Mouse (Mus musculus): ENCODE results near the gene Fam83e. TPM values are rescaled to one million over a fixed set of nuclear protein-coding genes. Genes with fewer than 3 reads are reported as not detected.

Fam83e gene
- polyA plus RNA-seq (2012; rRNA removed): 572 and 657 TPM in 2 replicates

GRCm38 (mm10) chr7:45720413-45721233, at the start of gene Fam83e:
TSS of gene Fam83e (plus strand) at chr7:45721212.

DNA sequence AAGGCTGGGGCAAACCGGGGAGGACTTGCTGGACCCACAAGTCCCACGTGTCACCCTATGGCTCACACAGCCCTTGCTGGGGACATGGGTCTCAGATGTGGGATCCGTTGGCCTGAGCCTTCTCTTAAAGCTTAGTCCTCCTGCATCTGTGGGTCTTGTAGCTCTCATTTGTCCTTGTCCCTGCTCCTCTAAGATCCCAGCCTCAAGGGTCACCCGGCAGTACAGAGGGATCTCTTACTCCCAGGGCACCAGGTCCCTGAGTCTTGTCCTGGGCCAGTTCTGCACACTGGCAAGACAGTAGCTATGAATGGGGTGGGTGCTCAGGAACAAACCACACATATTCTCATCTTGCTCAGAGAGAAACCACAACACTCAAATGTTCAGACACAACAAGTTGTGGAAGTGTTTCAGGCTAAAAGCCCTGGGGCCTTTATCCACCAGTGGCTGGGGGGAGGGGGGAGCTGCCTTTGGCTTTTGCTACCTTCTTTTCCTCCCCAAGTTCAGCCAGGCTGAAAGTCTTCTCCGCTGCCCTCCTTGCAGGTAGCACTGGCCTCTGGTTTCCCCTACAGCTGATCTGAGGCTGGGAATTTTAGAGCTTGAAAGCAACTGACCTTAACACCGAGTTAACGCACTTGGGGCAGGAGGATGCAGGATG, 37.5 kb upstream of the Fam83e start, which contains the start of gene Ntn5:
Gene Ntn5, plus strand, starts transcription at position 627 of the 655 bp plus-strand sequence.

DNA sequence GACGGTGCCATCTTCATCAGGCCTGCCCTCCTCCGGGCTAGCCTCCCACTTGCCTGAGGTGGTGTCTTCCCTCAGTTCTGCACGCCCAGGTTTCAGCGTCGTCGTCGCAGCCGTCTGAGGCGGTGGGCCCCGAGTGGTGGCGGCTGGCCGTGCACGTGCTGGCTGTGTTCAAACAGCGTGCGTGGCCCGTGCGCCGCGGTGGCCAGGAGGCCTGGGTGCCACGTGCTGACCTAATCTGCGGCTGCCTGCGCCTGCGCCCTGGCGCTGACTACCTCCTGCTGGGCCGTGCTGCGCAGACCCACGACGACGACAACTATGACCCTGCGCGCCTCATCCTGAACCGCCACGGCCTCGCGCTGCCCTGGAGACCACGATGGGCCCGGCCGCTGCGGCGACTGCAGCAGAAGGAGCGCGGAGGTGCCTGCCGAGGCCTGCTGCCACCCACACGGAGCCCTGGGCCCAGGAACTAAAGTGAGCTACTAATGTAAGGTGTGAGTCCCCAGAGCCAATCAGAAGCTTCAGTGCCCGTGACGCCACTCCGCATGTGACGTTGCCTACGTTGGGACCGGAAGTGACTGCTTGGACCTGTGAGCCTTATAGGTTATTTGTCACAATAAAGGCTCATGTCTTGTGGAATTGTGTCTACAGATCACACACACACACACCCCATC, 27.0 kb upstream of the Fam83e start, which contains the start of gene Sec1:
Gene Sec1, minus strand, starts transcription at position 482 of the 671 bp plus-strand sequence.

GRCm38 (mm10) chr7:45699523-45700141, 21.4 kb upstream of the Fam83e start, which contains the start of gene Car11:
TSS of gene Car11 (plus strand) at chr7:45699843.

GRCm38 (mm10) chr7:45704730-45705442, 16.1 kb upstream of the Fam83e start, which contains the start of gene Dbp:
TSS of gene Dbp (plus strand) at chr7:45705088.

DNA sequence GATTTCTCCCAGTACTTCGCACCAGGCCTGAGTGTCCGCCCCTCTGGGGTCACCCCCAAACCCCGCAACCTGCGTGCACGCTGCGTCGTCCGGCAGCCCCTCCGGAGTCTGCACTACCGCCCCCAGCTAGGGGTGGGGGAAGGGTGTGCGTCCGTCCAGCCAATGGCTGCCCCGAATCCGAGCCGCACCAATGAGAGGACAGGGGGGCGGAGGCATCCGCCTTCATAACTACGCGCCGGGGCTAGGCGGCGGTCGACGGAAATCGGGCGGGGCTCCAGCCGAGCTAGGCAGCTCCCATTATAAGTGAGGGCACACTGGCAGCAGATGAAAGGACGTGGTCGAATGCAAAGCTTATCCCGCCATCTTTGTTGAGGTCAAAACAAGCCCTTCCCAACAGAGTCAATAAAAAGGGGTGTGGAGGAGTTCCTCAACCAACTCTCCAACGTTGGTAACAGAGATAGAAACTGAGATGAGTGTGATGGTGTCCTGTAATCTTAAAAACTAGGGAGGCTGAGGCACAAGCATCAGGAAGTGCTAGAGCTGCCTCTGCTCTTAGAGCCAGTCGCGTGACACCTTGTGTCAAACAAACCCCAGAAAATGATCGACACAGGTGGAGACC, 5.8 kb upstream of the Fam83e start, which contains the start of gene Rpl18:
Gene Rpl18, plus strand, starts transcription at position 368 of the 619 bp plus-strand sequence.

GRCm38 (mm10) chr7:45717918-45718297, 3.1 kb upstream of the Fam83e start, which contains the start of gene Sphk2:
TSS of gene Sphk2 (minus strand) at chr7:45718002.

GRCm38 (mm10) chr7:45725713-45726112, 4.7 kb downstream of the Fam83e start, which contains the start of gene Spaca4:
TSS of gene Spaca4 (minus strand) at chr7:45725813.

Other genes with a start within 250 kb of the Fam83e start
- 0.12 and 0.19 TPM in 2 replicates for gene Tulp2, start 239.3 kb upstream of the Fam83e start, polyA plus RNA-seq (2012; rRNA removed)
- gene Gm45808, start 234.4 kb upstream of the Fam83e start, polyA plus RNA-seq (2012; rRNA removed): 0.57 TPM in 1 of 2 replicates, not detected in the other
- gene Dhdh, start 232.4 kb upstream of the Fam83e start, polyA plus RNA-seq (2012; rRNA removed): 0.93 and 0.98 TPM in 2 replicates
- 833 and 896 TPM in 2 replicates for gene Nucb1, start 210.8 kb upstream of the Fam83e start, polyA plus RNA-seq (2012; rRNA removed)
- gene Ppp1r15a, start 194.9 kb upstream of the Fam83e start, polyA plus RNA-seq (2012; rRNA removed): 27.9 and 31.0 TPM in 2 replicates
- gene Plekha4, start 194.9 kb upstream of the Fam83e start, polyA plus RNA-seq (2012; rRNA removed): 9.0 and 9.3 TPM in 2 replicates
- gene Hsd17b14, start 166.3 kb upstream of the Fam83e start, polyA plus RNA-seq (2012; rRNA removed): 4.5 and 7.4 TPM in 2 replicates
- 55.8 and 58.0 TPM in 2 replicates for gene Bcat2, start 151.1 kb upstream of the Fam83e start, polyA plus RNA-seq (2012; rRNA removed)
- gene Fgf21, start 105.7 kb upstream of the Fam83e start, polyA plus RNA-seq (2012; rRNA removed): 0.16 and 0.57 TPM in 2 replicates
- gene Fut1, start 103.9 kb upstream of the Fam83e start, polyA plus RNA-seq (2012; rRNA removed): 1.8 and 2.4 TPM in 2 replicates
- 0.23 and 0.32 TPM in 2 replicates for gene Izumo1, start 99.4 kb upstream of the Fam83e start, polyA plus RNA-seq (2012; rRNA removed)
- gene Rasip1, start 93.7 kb upstream of the Fam83e start, polyA plus RNA-seq (2012; rRNA removed): 8.1 and 12.7 TPM in 2 replicates
- 1.3 and 2.5 TPM in 2 replicates for gene Mamstr, start 81.2 kb upstream of the Fam83e start, polyA plus RNA-seq (2012; rRNA removed)
- gene Fut2, start 54.8 kb upstream of the Fam83e start, polyA plus RNA-seq (2012; rRNA removed): 145 and 187 TPM in 2 replicates
- gene Ntn5, start 37.2 kb upstream of the Fam83e start, polyA plus RNA-seq (2012; rRNA removed): 5.1 and 17.7 TPM in 2 replicates
- gene Sec1, start 26.8 kb upstream of the Fam83e start, polyA plus RNA-seq (2012; rRNA removed): 0.63 and 0.67 TPM in 2 replicates
- 9.5 and 19.2 TPM in 2 replicates for gene Car11, start 21.4 kb upstream of the Fam83e start, polyA plus RNA-seq (2012; rRNA removed)
- gene Dbp, start 16.1 kb upstream of the Fam83e start, polyA plus RNA-seq (2012; rRNA removed): 29.4 and 35.9 TPM in 2 replicates
- 2,262 and 2,660 TPM in 2 replicates for gene Rpl18, start 5.8 kb upstream of the Fam83e start, polyA plus RNA-seq (2012; rRNA removed)
- 113 and 134 TPM in 2 replicates for gene Sphk2, start 3.2 kb upstream of the Fam83e start, polyA plus RNA-seq (2012; rRNA removed)
- gene Spaca4, start 4.6 kb downstream of the Fam83e start, polyA plus RNA-seq (2012; rRNA removed): 0.24 and 0.36 TPM in 2 replicates
- 5.0 and 6.1 TPM in 2 replicates for gene Lmtk3, start 62.5 kb downstream of the Fam83e start, polyA plus RNA-seq (2012; rRNA removed)
- gene Sult2b1, start 63.5 kb downstream of the Fam83e start, polyA plus RNA-seq (2012; rRNA removed): 36.4 and 39.2 TPM in 2 replicates
- gene Cyth2, start 93.4 kb downstream of the Fam83e start, polyA plus RNA-seq (2012; rRNA removed): 58.1 and 61.0 TPM in 2 replicates
- 0.20 and 0.43 TPM in 2 replicates for gene Kcnj14, start 103.6 kb downstream of the Fam83e start, polyA plus RNA-seq (2012; rRNA removed)
- gene Grwd1, start 109.7 kb downstream of the Fam83e start, polyA plus RNA-seq (2012; rRNA removed): 10.6 and 12.5 TPM in 2 replicates
- gene Kdelr1, start 151.6 kb downstream of the Fam83e start, polyA plus RNA-seq (2012; rRNA removed): 211 and 311 TPM in 2 replicates
- 5.3 and 8.1 TPM in 2 replicates for gene Grin2d, start 157.2 kb downstream of the Fam83e start, polyA plus RNA-seq (2012; rRNA removed)
- gene Syngr4, start 175.5 kb downstream of the Fam83e start, polyA plus RNA-seq (2012; rRNA removed): 0.30 and 0.32 TPM in 2 replicates
- 53.2 and 56.2 TPM in 2 replicates for gene Tmem143, start 175.7 kb downstream of the Fam83e start, polyA plus RNA-seq (2012; rRNA removed)
- 123 and 152 TPM in 2 replicates for gene Emp3, start 200.2 kb downstream of the Fam83e start, polyA plus RNA-seq (2012; rRNA removed)
- gene Ccdc114, start 202.9 kb downstream of the Fam83e start, polyA plus RNA-seq (2012; rRNA removed): 5.0 and 8.4 TPM in 2 replicates

Measured in colon, adult 2 months (tissue).